Comparison of ENCODE assay signal across 13 mouse cellular contexts in the genomic region with DNA sequence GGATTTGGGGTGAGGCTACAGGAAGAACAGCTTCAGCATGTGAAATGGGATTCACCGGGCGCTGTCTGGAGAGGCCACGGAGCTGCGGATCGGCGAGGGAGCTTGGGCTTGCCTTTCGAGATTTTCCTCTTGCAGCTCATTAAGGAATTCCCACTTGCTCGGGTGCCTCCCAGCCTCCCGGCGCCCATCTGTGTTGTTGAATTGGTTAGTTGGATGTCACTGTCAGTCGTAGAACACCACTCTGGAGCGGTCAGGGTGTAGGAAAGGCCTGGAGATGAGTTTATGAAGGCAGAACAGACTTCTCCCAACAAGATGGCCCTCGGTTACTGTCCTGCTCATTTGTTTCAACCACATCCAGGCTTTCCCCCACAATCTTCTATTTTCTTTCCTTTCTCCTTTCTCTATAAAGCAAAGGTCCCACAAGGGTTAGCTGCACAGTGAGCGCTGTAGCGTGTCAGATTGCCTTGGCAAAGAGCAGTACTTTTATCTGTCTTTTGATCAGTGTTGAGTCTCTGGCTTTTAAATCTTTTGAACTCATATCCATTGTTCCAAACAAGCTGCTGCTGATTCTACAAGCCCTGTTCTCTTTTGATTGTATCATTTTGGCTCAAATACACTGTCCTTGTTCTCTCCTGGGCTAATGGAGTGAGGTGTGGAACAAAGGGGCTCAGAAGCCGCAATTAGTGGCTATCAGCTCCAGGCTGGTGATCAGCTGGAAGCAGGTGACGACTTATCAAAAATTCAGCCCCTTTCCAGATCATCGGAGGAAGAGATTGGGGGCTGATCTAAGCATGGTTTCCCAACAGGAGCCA.
DNase-seq lines count a peak whose midpoint lies in the region; ATAC-seq and TF ChIP-seq lines count a peak whose summit lies in the region.
"Had no signal": no experiment of that assay in that cellular context is flagged by ENCODE, and none has a peak within 500 bp of the region (broad histone marks: within the 10 kb centered on the region; RNA-seq: fewer than 3 reads in every experiment).

No protein-coding gene starts in this region.

- H3K9me3 ChIP-seq in forebrain, embryonic 10.5 days, result no peaks in the 10 kb centered on the region
- H3K9me3 ChIP-seq in forebrain, embryonic 11.5 days (ENCODE audit: control insufficient read depth, low read length), result no peaks in the 10 kb centered on the region
- no peaks in the 10 kb centered on the region for H3K9me3 ChIP-seq in liver, postnatal 0 days (ENCODE audit: low read length)
- no peaks in the 10 kb centered on the region for H3K9me3 ChIP-seq in hindbrain, embryonic 14.5 days (ENCODE audit: control insufficient read depth, low read length)
- H3K9me3 ChIP-seq in midbrain, postnatal 0 days (ENCODE audit: low read length), result no peaks in the 10 kb centered on the region
- H3K9me3 ChIP-seq: megakaryocyte, embryonic 14.5 days; neural tube, embryonic 12.5 days had no signal

- no peaks in the 10 kb centered on the region for H3K36me3 ChIP-seq in forebrain, embryonic 10.5 days (replicated peaks)
- H3K36me3 ChIP-seq in forebrain, embryonic 11.5 days (ENCODE audit: control insufficient read depth, insufficient read depth, low read length), result no peaks in the 10 kb centered on the region
- no peaks in the 10 kb centered on the region for H3K36me3 ChIP-seq in liver, adult 2 months (ENCODE audit: control insufficient read depth, insufficient read depth, low read length)
- no peaks in the 10 kb centered on the region for H3K36me3 ChIP-seq in liver, postnatal 0 days (replicated peaks; ENCODE audit: insufficient read depth, low read length)
- no peaks in the 10 kb centered on the region for H3K36me3 ChIP-seq in hindbrain, embryonic 14.5 days (replicated peaks; ENCODE audit: control insufficient read depth, insufficient read depth)
- no peaks in the 10 kb centered on the region for H3K36me3 ChIP-seq in midbrain, postnatal 0 days (ENCODE audit: insufficient read depth, low read length)
- H3K36me3 ChIP-seq: neural tube, embryonic 12.5 days had no signal

- no peaks in the 10 kb centered on the region for H3K27me3 ChIP-seq in forebrain, embryonic 10.5 days (ENCODE audit: poor library complexity, severe bottlenecking)
- no peaks in the 10 kb centered on the region for H3K27me3 ChIP-seq in forebrain, embryonic 11.5 days (ENCODE audit: control insufficient read depth, insufficient read depth, low read length)
- no peaks in the 10 kb centered on the region for H3K27me3 ChIP-seq in liver, adult 2 months (ENCODE audit: control insufficient read depth, insufficient read depth, low read length)
- H3K27me3 ChIP-seq in liver, postnatal 0 days (ENCODE audit: insufficient read depth, low read length), result no peaks in the 10 kb centered on the region
- no peaks in the 10 kb centered on the region for H3K27me3 ChIP-seq in hindbrain, embryonic 14.5 days (ENCODE audit: control insufficient read depth, insufficient read depth, low read length)
- H3K27me3 ChIP-seq in midbrain, postnatal 0 days (ENCODE audit: insufficient read depth, low read length), result no peaks in the 10 kb centered on the region
- H3K27me3 ChIP-seq: megakaryocyte, embryonic 14.5 days; neural tube, embryonic 12.5 days had no signal

- H3K4me2 ChIP-seq in forebrain, embryonic 11.5 days (ENCODE audit: low read depth, low read length, severe bottlenecking), result no peak overlapping the region
- no peak overlapping the region for H3K4me2 ChIP-seq in liver, postnatal 0 days (ENCODE audit: low read depth, low read length)
- no peak overlapping the region for H3K4me2 ChIP-seq in hindbrain, embryonic 14.5 days (replicated peaks)
- no peak overlapping the region for H3K4me2 ChIP-seq in midbrain, postnatal 0 days (ENCODE audit: low read depth, low read length, poor library complexity, severe bottlenecking)
- H3K4me2 ChIP-seq: liver, embryonic 11.5 days; neural tube, embryonic 12.5 days had no signal

- H3K4me1 ChIP-seq in forebrain, embryonic 10.5 days, result peaks cover 10% of the 10 kb centered on the region
- no peaks in the 10 kb centered on the region for H3K4me1 ChIP-seq in forebrain, embryonic 11.5 days (replicated peaks; ENCODE audit: control insufficient read depth, insufficient read depth, low read length)
- H3K4me1 ChIP-seq in liver, adult 2 months (ENCODE audit: control insufficient read depth, insufficient read depth, low read length), result peaks cover 8% of the 10 kb centered on the region
- H3K4me1 ChIP-seq in liver, postnatal 0 days (ENCODE audit: insufficient read depth), result no peaks in the 10 kb centered on the region
- no peaks in the 10 kb centered on the region for H3K4me1 ChIP-seq in hindbrain, embryonic 14.5 days (replicated peaks; ENCODE audit: control insufficient read depth, insufficient read depth, low read length)
- H3K4me1 ChIP-seq in midbrain, postnatal 0 days (ENCODE audit: insufficient read depth, low read length), result no peaks in the 10 kb centered on the region
- H3K4me1 ChIP-seq: neural tube, embryonic 12.5 days had no signal

- WGBS in forebrain, embryonic 10.5 days, result 82% methylated on average over 18 of the region's 18 CpGs
- WGBS in forebrain, embryonic 11.5 days, result 65% methylated on average over 18 of the region's 18 CpGs
- WGBS in liver, adult 2 months, result 95% methylated on average over 18 of the region's 18 CpGs
- WGBS in liver, postnatal 0 days (ENCODE audit: insufficient replicate concordance), result 89% methylated on average over 18 of the region's 18 CpGs
- 48% methylated on average over 18 of the region's 18 CpGs for WGBS in hindbrain, embryonic 14.5 days
- 49% methylated on average over 18 of the region's 18 CpGs for WGBS in midbrain, postnatal 0 days

- no peak for DNase-seq in forebrain, embryonic 10.5 days (ENCODE audit: extremely low spot score, low spot score)
- DNase-seq in forebrain, embryonic 11.5 days (ENCODE audit: low spot score), result no peak
- DNase-seq in liver, adult 2 months (ENCODE audit: extremely low read depth, low read depth, low spot score), result no peak
- no peak for DNase-seq in liver, postnatal 0 days
- DNase-seq in hindbrain, embryonic 14.5 days (ENCODE audit: low spot score), result no peak
- peak; percentile 35 for DNase-seq in midbrain, postnatal 0 days (ENCODE audit: low spot score)
- no peak for DNase-seq in right cerebral cortex, postnatal 4 days
- no peak for DNase-seq in frontal cortex, postnatal 36 days (ENCODE audit: low spot score in 2 of 2)
- DNase-seq: adrenal gland, postnatal 10 days; cerebellum, postnatal 25 days had no signal

- no peak for TF ChIP-seq CTCF in liver, adult 2 months (IDR thresholded peaks at IDR 0.05; ENCODE audit: low read depth, low read length)
- TF ChIP-seq CTCF in liver, postnatal 0 days (IDR thresholded peaks at IDR 0.05; ENCODE audit: low read depth), result no peak
- no peak for TF ChIP-seq CTCF in midbrain, postnatal 0 days (IDR thresholded peaks at IDR 0.05)

- no peak for TF ChIP-seq POLR2A in liver, adult 2 months (IDR thresholded peaks at IDR 0.05; ENCODE audit: extremely low read depth, insufficient read depth, low read length)

- no peak for TF ChIP-seq EP300 in liver, postnatal 0 days (IDR thresholded peaks at IDR 0.05; ENCODE audit: low read depth)

- peak overlapping the region; percentile 44; the same call in 1 of the 2 replicates for H3K27ac ChIP-seq in forebrain, embryonic 10.5 days
- H3K27ac ChIP-seq in forebrain, embryonic 11.5 days (ENCODE audit: low read depth, low read length), result no peak overlapping the region
- H3K27ac ChIP-seq in liver, adult 2 months (replicated peaks; ENCODE audit: insufficient read depth, low read depth, low read length), result 0 out of 2 replicates have a peak overlapping the region, but pooled peaks have one; percentile 25
- H3K27ac ChIP-seq in liver, postnatal 0 days (ENCODE audit: low read depth), result no peak overlapping the region
- no peak overlapping the region for H3K27ac ChIP-seq in hindbrain, embryonic 14.5 days
- H3K27ac ChIP-seq in midbrain, postnatal 0 days (ENCODE audit: low read depth, low read length), result no peak overlapping the region
- H3K27ac ChIP-seq: neural tube, embryonic 12.5 days had no signal

- no peaks in the 10 kb centered on the region for H3K79me2 ChIP-seq in liver, adult 2 months (ENCODE audit: control insufficient read depth, insufficient read depth, low read length)

- H3K4me3 ChIP-seq in forebrain, embryonic 10.5 days, result no peak overlapping the region
- no peak overlapping the region for H3K4me3 ChIP-seq in forebrain, embryonic 11.5 days (ENCODE audit: low read depth, low read length)
- H3K4me3 ChIP-seq in liver, adult 2 months (ENCODE audit: insufficient read depth, low read depth, low read length), result no peak overlapping the region
- no peak overlapping the region for H3K4me3 ChIP-seq in liver, postnatal 0 days (ENCODE audit: low read depth, low read length)
- no peak overlapping the region for H3K4me3 ChIP-seq in hindbrain, embryonic 14.5 days (replicated peaks; ENCODE audit: low read length)
- no peak overlapping the region for H3K4me3 ChIP-seq in midbrain, postnatal 0 days (ENCODE audit: low read depth, low read length)
- H3K4me3 ChIP-seq: megakaryocyte, embryonic 14.5 days; neural tube, embryonic 12.5 days had no signal

- ATAC-seq in forebrain, embryonic 11.5 days (replicated peaks; ENCODE audit: low FRiP score), result no peak
- ATAC-seq in liver, postnatal 0 days, result no peak
- peak; percentile 51; the same call in 1 of the 2 replicates for ATAC-seq in hindbrain, embryonic 14.5 days (ENCODE audit: low FRiP score)
- peak; percentile 49 for ATAC-seq in midbrain, postnatal 0 days (ENCODE audit: low FRiP score)

- no peak overlapping the region for H3K9ac ChIP-seq in forebrain, embryonic 11.5 days (ENCODE audit: low read length)
- H3K9ac ChIP-seq in liver, adult 2 months (ENCODE audit: low read depth, low read length), result no peak overlapping the region
- H3K9ac ChIP-seq in liver, postnatal 0 days (replicated peaks), result no peak overlapping the region
- H3K9ac ChIP-seq in hindbrain, embryonic 14.5 days, result no peak overlapping the region
- no peak overlapping the region for H3K9ac ChIP-seq in midbrain, postnatal 0 days (replicated peaks; ENCODE audit: low read length, poor library complexity, severe bottlenecking)
- H3K9ac ChIP-seq: neural tube, embryonic 12.5 days had no signal

Comparison
In these comparisons a context has a peak if more than half of its experiments do, and no peak if none do; other contexts are left out.
1. H3K27ac ChIP-seq: peak in forebrain, embryonic 10.5 days (single experiment) and liver, adult 2 months (single experiment); none in forebrain, embryonic 11.5 days (single experiment), liver, postnatal 0 days (single experiment), hindbrain, embryonic 14.5 days (single experiment) and midbrain, postnatal 0 days (single experiment).
2. ATAC-seq: peak in hindbrain, embryonic 14.5 days (single experiment) and midbrain, postnatal 0 days (single experiment); none in forebrain, embryonic 11.5 days (single experiment) and liver, postnatal 0 days (single experiment).